Mouse (Mus musculus) c-Kit-negative CD71-positive TER-119-positive erythroid progenitor cells, embryonic 14.5 days (primary cell): Measurements from ENCODE around the gene Polr2m.

Experiments
- DNase-seq: peaks from one replicate; pipeline ENCODE4 v3.0.0-alpha.2; 2013; ENCODE audit warnings: low read depth, low spot score

Polr2m gene

GRCm38 (mm10) chr9:71475536-71475935, 10.2 kb downstream of the Polr2m start:
- no peak for DNase-seq

DNA sequence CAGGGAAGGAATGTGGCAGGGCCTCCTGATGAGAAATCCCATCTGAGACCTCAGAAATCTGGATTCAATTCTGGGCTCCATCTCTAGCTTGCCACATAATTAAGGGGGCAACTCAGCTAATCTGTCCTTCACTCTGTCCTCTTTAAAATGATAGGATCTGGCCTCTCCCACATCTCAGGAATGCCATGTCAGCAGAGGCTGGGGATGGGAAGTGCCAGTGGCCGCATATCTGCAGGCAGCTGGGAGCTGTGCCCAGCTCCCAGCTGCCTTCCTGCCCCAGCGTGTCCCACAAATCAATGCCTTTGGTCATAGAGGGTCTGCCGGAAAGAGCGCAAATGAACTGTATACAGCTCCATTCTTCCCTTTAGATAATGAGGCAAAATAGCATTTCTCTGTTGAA, 18.3 kb downstream of the Polr2m start:
- DNase-seq: no peak

GRCm38 (mm10) chr9:71466111-71466510, 19.6 kb downstream of the Polr2m start:
- no peak for DNase-seq

- DNase-seq: no peak
These were observed 22.6 kb downstream of the Polr2m start for GRCm38 (mm10) chr9:71463072-71463667.

DNA sequence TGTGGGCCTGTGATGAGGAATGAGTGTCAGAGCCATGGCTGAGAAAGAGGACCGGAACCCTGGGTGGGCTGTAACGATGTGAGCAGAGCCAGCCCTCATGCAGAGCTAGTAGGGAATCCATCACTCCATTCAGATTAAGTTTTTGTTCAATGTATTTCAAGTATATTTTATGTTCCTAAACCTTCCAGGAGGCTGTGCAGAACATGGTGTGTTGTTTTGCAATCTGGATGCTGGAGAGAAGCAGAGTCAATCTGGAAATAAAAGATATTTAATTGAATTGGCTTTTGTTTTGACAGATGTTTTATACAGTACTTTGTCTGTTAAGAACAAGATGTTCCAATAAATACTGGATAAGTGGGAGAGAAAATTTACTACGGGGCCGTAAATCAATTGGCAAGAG, 29.0 kb downstream of the Polr2m start:
- DNase-seq: no peak

DNA sequence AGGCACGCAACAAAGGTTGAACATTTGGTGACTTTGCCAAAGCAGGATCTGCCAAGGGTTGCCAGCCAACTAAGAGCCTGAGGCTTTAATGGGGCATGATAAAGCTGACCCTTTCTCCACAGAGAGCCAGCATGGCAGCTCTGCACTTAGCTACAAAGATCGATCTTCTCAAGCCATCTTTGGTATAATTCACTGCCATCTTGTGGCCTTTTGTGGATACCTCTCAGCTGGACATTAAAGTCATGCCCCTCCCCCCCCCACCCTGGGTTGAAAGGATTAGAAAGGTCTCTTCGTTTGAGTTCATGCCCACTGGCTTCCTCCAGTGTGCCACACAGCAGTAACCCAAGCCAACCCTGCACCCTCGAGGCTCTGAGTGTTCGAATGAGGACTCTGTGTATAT, 31.8 kb downstream of the Polr2m start:
- no peak for DNase-seq

- no peak for DNase-seq
These were observed 32.4 kb downstream of the Polr2m start for GRCm38 (mm10) chr9:71453352-71453751.

DNA sequence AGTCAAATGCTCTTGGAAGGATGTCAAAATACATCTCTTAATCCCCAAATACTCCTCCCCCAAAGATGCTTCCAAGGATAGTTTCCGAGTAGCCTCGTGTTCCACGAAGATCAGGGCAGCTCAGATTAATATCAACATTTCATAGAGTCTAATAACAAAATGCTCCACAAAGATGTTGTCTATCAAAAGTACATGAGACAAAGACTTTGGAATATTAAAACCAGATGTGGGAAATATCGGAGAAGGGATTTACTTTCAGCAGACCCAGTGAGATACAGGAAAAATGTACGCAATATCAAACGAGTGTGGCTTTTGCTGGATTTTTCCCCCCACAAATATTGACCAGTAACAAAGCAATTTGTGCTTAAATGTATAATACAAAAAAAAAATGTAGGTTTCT, 35.1 kb downstream of the Polr2m start:
- no peak for DNase-seq

GRCm38 (mm10) chr9:71447573-71447972, 38.2 kb downstream of the Polr2m start:
- DNase-seq: no peak

DNA sequence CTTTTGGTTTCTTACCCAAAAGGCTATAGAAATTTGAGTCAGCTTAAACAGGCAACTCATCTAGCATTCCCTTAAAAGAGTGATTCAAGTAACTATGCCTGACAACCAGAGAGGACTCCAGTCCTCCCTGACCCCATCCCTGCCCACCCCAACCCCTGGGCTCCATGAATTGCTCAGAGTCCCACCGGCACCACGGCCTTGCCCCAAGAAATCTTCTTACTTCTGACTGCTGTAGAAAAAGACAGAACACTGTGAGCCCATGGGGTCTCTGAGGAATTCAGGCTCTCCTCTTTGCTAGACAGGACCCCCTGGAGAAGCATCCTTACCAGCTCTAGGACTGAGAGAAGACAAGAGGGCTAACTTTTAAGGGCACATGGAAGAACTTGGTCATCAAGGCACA, 40.4 kb downstream of the Polr2m start:
- no peak for DNase-seq

- no peak for DNase-seq
These were observed 47.6 kb downstream of the Polr2m start for GRCm38 (mm10) chr9:71438146-71438545.
